ENCODE assay signal across 35 mouse cellular contexts in genomic region chr4:140741401-140741800, GRCm38 (mm10). TPM values are rescaled to one million over a fixed set of nuclear protein-coding genes. Genes with fewer than 3 reads are reported as not detected.
DNase-seq lines count a peak whose midpoint lies in the region.
"Had no signal": no experiment of that assay in that cellular context is flagged by ENCODE, and none has a peak within 500 bp of the region (broad histone marks: within the 10 kb centered on the region; RNA-seq: fewer than 3 reads in every experiment).

No protein-coding gene starts in this region.

- DNase-seq in left cerebral cortex, adult 18-20 months (ENCODE audit: low spot score in 2 of 2) = peak; percentile 19 to 26
- no peak for DNase-seq in left cerebral cortex, adult 11 months (ENCODE audit: low spot score)
- peak; percentile 23 for DNase-seq in thymus, postnatal 0 days (ENCODE audit: low spot score)
- DNase-seq in thymus, postnatal 36 days = no peak
- peak; percentile 47 for DNase-seq in brain, adult 2 months (ENCODE audit: low read depth, low spot score)
- DNase-seq in splenic B cell, adult 2 months (ENCODE audit: low read depth, low spot score) = peak; percentile 67
- no peak for DNase-seq in heart, adult 8-10 months (ENCODE audit: low spot score)
- DNase-seq: adrenal gland, postnatal 25 days; cerebellum, adult 2 months; cerebellum, postnatal 14 days; gastrocnemius, adult 2 months; gastrocnemius, postnatal 36 days; heart, adult 2 months; heart, postnatal 10 days; kidney, adult 9 months; kidney, postnatal 10 days; left cerebral cortex, postnatal 4 days; liver; lung, adult 2 months; lung, postnatal 14 days; midbrain, embryonic 14.5 days; right cerebral cortex, postnatal 25 days had no signal

- H3K27me3 ChIP-seq in splenic B cell, adult 2 months (ENCODE audit: control insufficient read depth, insufficient read depth, low read length, poor library complexity, severe bottlenecking) = no peaks in the 10 kb centered on the region
- H3K27me3 ChIP-seq: embryonic facial prominence, embryonic 15.5 days; forebrain, embryonic 13.5 days; neural tube, embryonic 12.5 days had no signal

- H3K36me3 ChIP-seq in splenic B cell, adult 2 months (ENCODE audit: control insufficient read depth, insufficient read depth, low read length, poor library complexity, severe bottlenecking) = no peaks in the 10 kb centered on the region
- H3K36me3 ChIP-seq: embryonic facial prominence, embryonic 10.5 days; embryonic facial prominence, embryonic 15.5 days; heart, embryonic 13.5 days; neural tube, embryonic 12.5 days had no signal

RNA-seq across cellular contexts. Expression of gene Padi6, which starts 1.0 kb away (rescaled TPM):
- total RNA-seq in left cerebral cortex, adult 18-20 months (2021) = under 1 TPM in 1 of 2 experiments, not detected in 1; 0.66 TPM
- 0.46 and 0.77 TPM in 2 replicates for polyA plus RNA-seq in thymus, postnatal 0 days (2015; fragmentation: Nextera tagmentation; extraction: Ambion mirVana)
- not detected for total RNA-seq in heart, adult 8-10 months (2022)
- total RNA-seq: adrenal gland, adult 18-20 months; gastrocnemius, adult 2 months; gastrocnemius, postnatal 36 days; heart, adult 2 months; heart, postnatal 10 days; hematopoietic stem cell, adult 5-6 weeks had no signal
- polyA plus RNA-seq: CD4-positive, CD25-positive, alpha-beta regulatory T cell, adult 4 months; cerebellum, adult 2 months; embryonic facial prominence, embryonic 10.5 days; embryonic facial prominence, embryonic 15.5 days; forebrain, embryonic 13.5 days; heart, adult 2 months; heart, embryonic 13.5 days; hindbrain, embryonic 14.5 days; intestine, postnatal 0 days; large intestine, adult 2 months; liver, embryonic 14.5 days; lung, adult 2 months; midbrain, embryonic 14.5 days; neural tube, embryonic 12.5 days had no signal

RNA-seq across cellular contexts. Expression of gene Padi4, which starts 32.6 kb away (rescaled TPM):
- total RNA-seq in left cerebral cortex, adult 18-20 months (2021) = not detected
- polyA plus RNA-seq in thymus, postnatal 0 days (2015; fragmentation: Nextera tagmentation; extraction: Ambion mirVana) = 12.4 and 13.0 TPM in 2 replicates
- total RNA-seq in heart, adult 8-10 months (2022) = 1 to 10 TPM in 1 of 4 experiments, under 1 TPM in 3; 0.24 to 5.3 (median 0.27) TPM
- total RNA-seq: gastrocnemius, adult 2 months; layer of hippocampus, postnatal 10 days; left cerebral cortex, postnatal 4 days had no signal

RNA-seq across cellular contexts. Expression of gene Rcc2, which starts 41.1 kb away (rescaled TPM):
- 10 to 100 TPM; 89.8 to 94.3 TPM for total RNA-seq in left cerebral cortex, adult 18-20 months (2021)
- polyA plus RNA-seq in thymus, postnatal 0 days (2015; fragmentation: Nextera tagmentation; extraction: Ambion mirVana) = 68.4 and 77.4 TPM in 2 replicates
- total RNA-seq in heart, adult 8-10 months (2022) = 10 to 100 TPM; 11.4 to 12.5 (median 11.9) TPM

Comparison
In these comparisons a context has a peak if more than half of its experiments do, and no peak if none do; other contexts are left out.
1. DNase-seq: peak in left cerebral cortex, adult 18-20 months (2 of 2), thymus, postnatal 0 days (single experiment), brain, adult 2 months (single experiment) and splenic B cell, adult 2 months (single experiment); none in left cerebral cortex, adult 11 months (single experiment), thymus, postnatal 36 days (0 of 2) and heart, adult 8-10 months (single experiment).
2. RNA of gene Rcc2, which starts 41.1 kb away (total RNA-seq): 89.8 to 94.3 TPM in left cerebral cortex, adult 18-20 months; 11.4 to 12.5 TPM in heart, adult 8-10 months; every median in the first group is over 4 times any median in the second.